Mouse (Mus musculus): ENCODE measurements around the gene F12.

Gene F12

GRCm38 (mm10) chr13:55426613-55427012, at the start of gene F12:
Gene F12 (minus strand): TSS chr13:55426793.
- no peak for DNase-seq (ENCODE audit: low read depth, low spot score)

- DNase-seq (ENCODE audit: low read depth, low spot score), result no peak
These were observed 49.7 kb upstream of the F12 start for GRCm38 (mm10) chr13:55476256-55476655.

- no peak for DNase-seq (ENCODE audit: low read depth, low spot score)
These were observed 49.2 kb upstream of the F12 start for GRCm38 (mm10) chr13:55475750-55476149.

- no peak for DNase-seq (ENCODE audit: low read depth, low spot score)
These were observed 48.1 kb upstream of the F12 start for GRCm38 (mm10) chr13:55474621-55475069.

- no peak for DNase-seq (ENCODE audit: low read depth, low spot score)
These were observed 47.4 kb upstream of the F12 start for GRCm38 (mm10) chr13:55473961-55474360.

GRCm38 (mm10) chr13:55473076-55473831, 46.7 kb upstream of the F12 start:
- no peak for DNase-seq (ENCODE audit: low read depth, low spot score)

- DNase-seq (ENCODE audit: low read depth, low spot score), result no peak
These were observed 45.8 kb upstream of the F12 start for GRCm38 (mm10) chr13:55472132-55473022.

GRCm38 (mm10) chr13:55471819-55472131, 45.2 kb upstream of the F12 start:
- DNase-seq (ENCODE audit: low read depth, low spot score), result no peak

- peak; percentile 71 for DNase-seq (ENCODE audit: low read depth, low spot score)
These were observed 44.7 kb upstream of the F12 start for GRCm38 (mm10) chr13:55471156-55471818.

GRCm38 (mm10) chr13:55470372-55470771, 43.8 kb upstream of the F12 start:
- DNase-seq (ENCODE audit: low read depth, low spot score), result no peak

GRCm38 (mm10) chr13:55468851-55469560, 42.4 kb upstream of the F12 start:
- DNase-seq (ENCODE audit: low read depth, low spot score), result no peak

- no peak for DNase-seq (ENCODE audit: low read depth, low spot score)
These were observed 39.3 kb upstream of the F12 start for GRCm38 (mm10) chr13:55465830-55466440.

GRCm38 (mm10) chr13:55465184-55465583, 38.6 kb upstream of the F12 start:
- DNase-seq (ENCODE audit: low read depth, low spot score), result no peak

- DNase-seq (ENCODE audit: low read depth, low spot score), result no peak
These were observed 37.7 kb upstream of the F12 start, which contains the start of gene Prr7 for GRCm38 (mm10) chr13:55464027-55464884. Gene Prr7 (plus strand): TSS chr13:55464267.

GRCm38 (mm10) chr13:55463399-55464026, 36.9 kb upstream of the F12 start:
- no peak for DNase-seq (ENCODE audit: low read depth, low spot score)

- no peak for DNase-seq (ENCODE audit: low read depth, low spot score)
These were observed 36.4 kb upstream of the F12 start for GRCm38 (mm10) chr13:55462965-55463364.

- DNase-seq (ENCODE audit: low read depth, low spot score), result no peak
These were observed 25.4 kb upstream of the F12 start for GRCm38 (mm10) chr13:55451785-55452549.

- DNase-seq (ENCODE audit: low read depth, low spot score), result no peak
These were observed 24.7 kb upstream of the F12 start for GRCm38 (mm10) chr13:55451296-55451695.

GRCm38 (mm10) chr13:55450511-55450980, 24.0 kb upstream of the F12 start:
- DNase-seq (ENCODE audit: low read depth, low spot score), result peak; percentile 95

Measured in skeletal muscle tissue, adult 2 months (tissue).